Mouse (Mus musculus): ENCODE measurements around the gene Klhl10.
A peak's percentile ranks its signal among the peaks of the same experiment; 100 is the strongest.

Gene Klhl10

GRCm38 (mm10) chr11:100441797-100442196 lies at the start of gene Klhl10, which contains the start of gene Nt5c3b:
Gene Klhl10 (plus strand): TSS chr11:100441917.
Gene Nt5c3b (minus strand): TSS chr11:100441808.
- no peak for DNase-seq (ENCODE audit: low read depth)

GRCm38 (mm10) chr11:100392958-100393357 lies 48.8 kb upstream of the Klhl10 start:
- no peak for DNase-seq (ENCODE audit: low read depth)

- peak; percentile 62 for DNase-seq (ENCODE audit: low read depth)
Measured at GRCm38 (mm10) chr11:100393733-100394132, 48.0 kb upstream of the Klhl10 start.

- no peak for DNase-seq (ENCODE audit: low read depth)
Measured at GRCm38 (mm10) chr11:100394353-100395074, 47.2 kb upstream of the Klhl10 start.

GRCm38 (mm10) chr11:100395200-100395599 lies 46.5 kb upstream of the Klhl10 start:
- no peak for DNase-seq (ENCODE audit: low read depth)

- peak; percentile 24 for DNase-seq (ENCODE audit: low read depth)
Measured at GRCm38 (mm10) chr11:100395861-100396631, 45.7 kb upstream of the Klhl10 start.

GRCm38 (mm10) chr11:100396886-100397599 lies 44.7 kb upstream of the Klhl10 start:
- DNase-seq (ENCODE audit: low read depth) = peak; percentile 19

GRCm38 (mm10) chr11:100397600-100398389 lies 43.9 kb upstream of the Klhl10 start, which contains the start of gene Jup:
Gene Jup (minus strand): TSS chr11:100397763.
- peak; percentile 100 for DNase-seq (ENCODE audit: low read depth)

- DNase-seq (ENCODE audit: low read depth) = no peak
Measured at GRCm38 (mm10) chr11:100398517-100398916, 43.2 kb upstream of the Klhl10 start.

- DNase-seq (ENCODE audit: low read depth) = no peak
Measured at GRCm38 (mm10) chr11:100399320-100399719, 42.4 kb upstream of the Klhl10 start.

- no peak for DNase-seq (ENCODE audit: low read depth)
Measured at GRCm38 (mm10) chr11:100399727-100400538, 41.8 kb upstream of the Klhl10 start.

GRCm38 (mm10) chr11:100400842-100401241 lies 40.9 kb upstream of the Klhl10 start:
- DNase-seq (ENCODE audit: low read depth) = no peak

GRCm38 (mm10) chr11:100402240-100402639 lies 39.5 kb upstream of the Klhl10 start:
- DNase-seq (ENCODE audit: low read depth) = no peak

GRCm38 (mm10) chr11:100402682-100403081 lies 39.0 kb upstream of the Klhl10 start:
- no peak for DNase-seq (ENCODE audit: low read depth)

- peak; percentile 44 for DNase-seq (ENCODE audit: low read depth)
Measured at GRCm38 (mm10) chr11:100403445-100404134, 38.1 kb upstream of the Klhl10 start.

GRCm38 (mm10) chr11:100404456-100405074 lies 37.2 kb upstream of the Klhl10 start:
- no peak for DNase-seq (ENCODE audit: low read depth)

- DNase-seq (ENCODE audit: low read depth) = no peak
Measured at GRCm38 (mm10) chr11:100406273-100406672, 35.4 kb upstream of the Klhl10 start.

- no peak for DNase-seq (ENCODE audit: low read depth)
Measured at GRCm38 (mm10) chr11:100406995-100407705, 34.6 kb upstream of the Klhl10 start.

All from NIH3T3 (cell line).